Mouse (Mus musculus) brain, adult 10 weeks (tissue): ENCODE data around the gene Ptges2. TPM values are rescaled to one million over a fixed set of nuclear protein-coding genes. Genes with fewer than 3 reads are reported as not detected.

ENCODE experiments used
- polyA plus RNA-seq: library from polyadenylated mRNA; stranded (reverse); fragments of 350-450 nt; fragmentation: Illumina TruSeq; extraction: RNeasy Lipid Tissue Mini Kit (QIAGEN cat#74804); gene quantifications from one replicate; pipeline ENCODE4 v1.2.3, GENCODE M21; 2015; ENCODE audit warnings: low read depth, low replicate concordance

Ptges2 gene
- 60.8 TPM for polyA plus RNA-seq

GRCm38 (mm10) chr2:32395484-32395945, at the start of gene Ptges2:
Gene Ptges2 (plus strand): TSS chr2:32395896.

GRCm38 (mm10) chr2:32352151-32353006, 43.3 kb upstream of the Ptges2 start, which contains the start of gene Ciz1:
Gene Ciz1 (plus strand): TSS chr2:32352327.

GRCm38 (mm10) chr2:32353007-32353542, 42.6 kb upstream of the Ptges2 start, which contains the start of gene Dnm1:
Gene Dnm1 (minus strand): TSS chr2:32353338.

GRCm38 (mm10) chr2:32381775-32382223, 13.9 kb upstream of the Ptges2 start, which contains the start of gene 1110008P14Rik:
Gene 1110008P14Rik (minus strand): TSS chr2:32381938.

GRCm38 (mm10) chr2:32387706-32388490, 7.8 kb upstream of the Ptges2 start, which contains the start of gene Lcn2:
Gene Lcn2 (minus strand): TSS chr2:32388252.

GRCm38 (mm10) chr2:32449761-32450754, 54.4 kb downstream of the Ptges2 start, which contains the start of gene Naif1:
Gene Naif1 (plus strand): TSS chr2:32450457.

GRCm38 (mm10) chr2:32450881-32451844, 55.5 kb downstream of the Ptges2 start, which contains the start of gene Slc25a25:
Gene Slc25a25 (minus strand): TSS chr2:32451445.

Other genes starting within 250 kb of the Ptges2 start
- gene Prrc2b, start 244.8 kb upstream of the Ptges2 start, polyA plus RNA-seq = 104 TPM
- 12.8 TPM for gene Pomt1, start 159.3 kb upstream of the Ptges2 start, polyA plus RNA-seq
- gene Uck1, start 135.7 kb upstream of the Ptges2 start, polyA plus RNA-seq = 60.4 TPM
- gene Golga2, start 108.5 kb upstream of the Ptges2 start, polyA plus RNA-seq = 61.7 TPM
- gene Swi5, start 107.8 kb upstream of the Ptges2 start, polyA plus RNA-seq = 488 TPM
- gene Ciz1, start 43.6 kb upstream of the Ptges2 start, polyA plus RNA-seq = 59.5 TPM
- 752 TPM for gene Dnm1, start 42.6 kb upstream of the Ptges2 start, polyA plus RNA-seq
- gene 1110008P14Rik, start 14.0 kb upstream of the Ptges2 start, polyA plus RNA-seq = 442 TPM
- gene Lcn2, start 7.6 kb upstream of the Ptges2 start, polyA plus RNA-seq = 1.5 TPM
- 2.4 TPM for gene Naif1, start 54.6 kb downstream of the Ptges2 start, polyA plus RNA-seq
- gene Slc25a25, start 55.5 kb downstream of the Ptges2 start, polyA plus RNA-seq = 57.6 TPM
- 45.6 TPM for gene Fam102a, start 139.4 kb downstream of the Ptges2 start, polyA plus RNA-seq
- gene Dpm2, start 175.0 kb downstream of the Ptges2 start, polyA plus RNA-seq = 99.3 TPM
- gene Pip5kl1, start 178.9 kb downstream of the Ptges2 start, polyA plus RNA-seq = 10.5 TPM
- gene 9430097D07Rik, start 179.8 kb downstream of the Ptges2 start, polyA plus RNA-seq = 0.71 TPM
- gene St6galnac4, start 191.2 kb downstream of the Ptges2 start, polyA plus RNA-seq = 30.5 TPM
- 122 TPM for gene St6galnac6, start 203.8 kb downstream of the Ptges2 start, polyA plus RNA-seq
- gene Ak1, start 225.9 kb downstream of the Ptges2 start, polyA plus RNA-seq = 123 TPM